Mouse (Mus musculus): ENCODE results near the gene Zbtb9. TPM values are rescaled to one million over a fixed set of nuclear protein-coding genes. Genes with fewer than 3 reads are reported as not detected.
A peak's percentile ranks its signal among the peaks of the same experiment; 100 is the strongest.
"Not testable (repeated sequence)": the region's sequence is repeated elsewhere in the genome, so short reads cannot be mapped to it uniquely, and the experiment has no call there.

Zbtb9 gene
- 13.3 TPM in 2 replicates for polyA plus RNA-seq (2014; fragmentation: Nextera tagmentation; extraction: Ambion mirVana)

- H3K4me2 ChIP-seq = peak within 1 kb of the TSS; percentile 92
- peak; percentile 99 for ATAC-seq (ENCODE audit: insufficient read depth)
- no peaks in the 10 kb centered on the region for H3K27me3 ChIP-seq (ENCODE audit: insufficient read depth, low read length)
- H3K4me3 ChIP-seq (ENCODE audit: low read depth, low read length) = peak within 1 kb of the TSS; percentile 76
- peaks cover 38% of the 10 kb centered on the region for H3K36me3 ChIP-seq (ENCODE audit: insufficient read depth)
- DNase-seq = peak; percentile 98
- peak within 1 kb of the TSS; percentile 80 for H3K9ac ChIP-seq
- H3K4me1 ChIP-seq (ENCODE audit: insufficient read depth) = no peaks in the 10 kb centered on the region
- no peaks in the 10 kb centered on the region for H3K9me3 ChIP-seq (ENCODE audit: low read depth, low read length)
- WGBS = under 1% methylated on average over 75 of the region's 75 CpGs
- TF ChIP-seq CTCF (IDR thresholded peaks at IDR 0.05; ENCODE audit: low read depth) = no peak
- H3K27ac ChIP-seq (ENCODE audit: low read depth) = peak within 1 kb of the TSS; percentile 88
Measured at GRCm38 (mm10) chr17:26972703-26973574, at the start of gene Zbtb9. Gene Zbtb9, plus strand, starts transcription at chr17:26973167.

- not testable (repeated sequence) for H3K9me3 ChIP-seq (ENCODE audit: low read depth, low read length); H3K4me3 ChIP-seq (ENCODE audit: low read depth, low read length); H3K27ac ChIP-seq (ENCODE audit: low read depth); DNase-seq; H3K4me1 ChIP-seq (ENCODE audit: insufficient read depth); H3K4me2 ChIP-seq; ATAC-seq (ENCODE audit: insufficient read depth); H3K9ac ChIP-seq; H3K27me3 ChIP-seq (ENCODE audit: insufficient read depth, low read length)
- WGBS = 92% methylated on average over 9 of the region's 9 CpGs
- H3K36me3 ChIP-seq (ENCODE audit: insufficient read depth) = peaks cover 66% of the 10 kb centered on the region
Measured at GRCm38 (mm10) chr17:26925414-26925813, 47.6 kb upstream of the Zbtb9 start.

- not testable (repeated sequence) for H3K9me3 ChIP-seq (ENCODE audit: low read depth, low read length); H3K27me3 ChIP-seq (ENCODE audit: insufficient read depth, low read length); H3K27ac ChIP-seq (ENCODE audit: low read depth); H3K4me1 ChIP-seq (ENCODE audit: insufficient read depth); H3K9ac ChIP-seq; H3K4me3 ChIP-seq (ENCODE audit: low read depth, low read length); H3K4me2 ChIP-seq
- H3K36me3 ChIP-seq (ENCODE audit: insufficient read depth) = peaks cover 66% of the 10 kb centered on the region
- 0 out of 2 replicates have a peak, but pooled peaks have one; percentile 7 for ATAC-seq (ENCODE audit: insufficient read depth)
- peak; percentile 75 for DNase-seq
- TF ChIP-seq CTCF (IDR thresholded peaks at IDR 0.05; ENCODE audit: low read depth) = peak; percentile 65
- WGBS = 59% methylated on average over 7 of the region's 7 CpGs
Measured at GRCm38 (mm10) chr17:26931795-26932194, 41.2 kb upstream of the Zbtb9 start.

- H3K36me3 ChIP-seq (ENCODE audit: insufficient read depth) = peaks cover 65% of the 10 kb centered on the region
- WGBS = under 1% methylated on average over 43 of the region's 43 CpGs
- peak within 1 kb of the TSS; percentile 73 for H3K9ac ChIP-seq
- ATAC-seq (ENCODE audit: insufficient read depth) (peak; percentile 89), DNase-seq (peak; percentile 96)
- peak within 1 kb of the TSS; percentile 64 for H3K4me3 ChIP-seq (ENCODE audit: low read depth, low read length)
- peak within 1 kb of the TSS; percentile 75 for H3K27ac ChIP-seq (ENCODE audit: low read depth)
- no peaks in the 10 kb centered on the region for H3K9me3 ChIP-seq (ENCODE audit: low read depth, low read length)
- no peak for TF ChIP-seq CTCF (IDR thresholded peaks at IDR 0.05; ENCODE audit: low read depth)
- 0 out of 2 replicates have a peak, but pooled peaks cover 4% of the 10 kb centered on the region for H3K4me1 ChIP-seq (ENCODE audit: insufficient read depth)
- H3K4me2 ChIP-seq = peak within 1 kb of the TSS; percentile 86
- H3K27me3 ChIP-seq (ENCODE audit: insufficient read depth, low read length) = no peaks in the 10 kb centered on the region
Measured at GRCm38 (mm10) chr17:26932839-26933398, 40.0 kb upstream of the Zbtb9 start, which contains the start of gene Phf1. Gene Phf1, plus strand, starts transcription at chr17:26933052.

GRCm38 (mm10) chr17:26933419-26933818 lies 39.5 kb upstream of the Zbtb9 start:
- H3K4me2 ChIP-seq = peak overlapping the region; percentile 86
- 7% methylated on average over 13 of the region's 13 CpGs for WGBS
- DNase-seq = no peak
- no peaks in the 10 kb centered on the region for H3K9me3 ChIP-seq (ENCODE audit: low read depth, low read length)
- H3K27ac ChIP-seq (ENCODE audit: low read depth) = peak overlapping the region; percentile 75
- H3K27me3 ChIP-seq (ENCODE audit: insufficient read depth, low read length) = no peaks in the 10 kb centered on the region
- H3K4me3 ChIP-seq (ENCODE audit: low read depth, low read length) = peak overlapping the region; percentile 64
- ATAC-seq (ENCODE audit: insufficient read depth) = peak; percentile 36
- peak overlapping the region; percentile 73 for H3K9ac ChIP-seq
- TF ChIP-seq CTCF (IDR thresholded peaks at IDR 0.05; ENCODE audit: low read depth) = no peak
- peaks cover 63% of the 10 kb centered on the region for H3K36me3 ChIP-seq (ENCODE audit: insufficient read depth)
- H3K4me1 ChIP-seq (ENCODE audit: insufficient read depth) = 0 out of 2 replicates have a peak, but pooled peaks cover 8% of the 10 kb centered on the region

GRCm38 (mm10) chr17:26933885-26934827 lies 38.8 kb upstream of the Zbtb9 start:
- Histone ChIP-seq H3K4me2 (peak overlapping the region; percentile 86), H3K27me3 (ENCODE audit: insufficient read depth, low read length) (no peaks in the 10 kb centered on the region), H3K4me1 (ENCODE audit: insufficient read depth) (0 out of 2 replicates have a peak, but pooled peaks cover 8% of the 10 kb centered on the region), H3K4me3 (ENCODE audit: low read depth, low read length) (peak overlapping the region; percentile 64), H3K27ac (ENCODE audit: low read depth) (no peak overlapping the region), H3K9me3 (ENCODE audit: low read depth, low read length) (no peaks in the 10 kb centered on the region), H3K9ac (peak overlapping the region; percentile 73), H3K36me3 (ENCODE audit: insufficient read depth) (peaks cover 56% of the 10 kb centered on the region)
- 74% methylated on average over 16 of the region's 16 CpGs for WGBS
- ATAC-seq (ENCODE audit: insufficient read depth) (no peak), DNase-seq (no peak)
- no peak for TF ChIP-seq CTCF (IDR thresholded peaks at IDR 0.05; ENCODE audit: low read depth)
